Mouse (Mus musculus) kidney, postnatal 0 days (tissue): Measurements from ENCODE around the gene Fam83d. TPM values are rescaled to one million over a fixed set of nuclear protein-coding genes. Genes with fewer than 3 reads are reported as not detected.
A peak's percentile ranks its signal among the peaks of the same experiment; 100 is the strongest.
"Not testable (repeated sequence)": the region's sequence is repeated elsewhere in the genome, so short reads cannot be mapped to it uniquely, and the experiment has no call there.

Experiments used
- ATAC-seq: fragments of 200-750 bp; cut with Nextera tagmentation; replicated peaks from 2 replicates; pipeline ENCODE4 v1.8.0; 2017; ENCODE audit warnings: low read depth, moderate number of reproducible peaks, moderate TSS enrichment, moderate library complexity; ENCODE audit not compliant: low FRiP score
- DNase-seq: peaks from one replicate; pipeline ENCODE4 v3.0.0-alpha.2; 2016; ENCODE audit warnings: low spot score
- H3K27ac ChIP-seq: fragments of 300-500 bp; sonication (generic); 2 replicates; pipeline ENCODE4 v1.5.1; 2014; ENCODE audit warnings: mild to moderate bottlenecking
- H3K27me3 ChIP-seq: fragments of 300-500 bp; sonication (generic); 2 replicates; pipeline ENCODE4 v1.6.1; 2014; ENCODE audit warnings: low read length, mixed read lengths; ENCODE audit not compliant: insufficient read depth
- H3K36me3 ChIP-seq: fragments of 300-500 bp; sonication (generic); 2 replicates; pipeline ENCODE4 v1.6.1; 2014; ENCODE audit warnings: low read length, mixed read lengths; ENCODE audit not compliant: insufficient read depth
- H3K4me1 ChIP-seq: fragments of 300-500 bp; sonication (generic); replicated peaks from 2 replicates; pipeline ENCODE4 v1.6.1; 2014; ENCODE audit warnings: antibody characterized with exemption, low read length, mixed read lengths; ENCODE audit not compliant: insufficient read depth
- H3K4me2 ChIP-seq: fragments of 300-500 bp; sonication (generic); 2 replicates; pipeline ENCODE4 v1.6.1; 2014; ENCODE audit warnings: mild to moderate bottlenecking, low read length, moderate library complexity, mixed read lengths
- H3K4me3 ChIP-seq: fragments of 300-500 bp; sonication (generic); replicated peaks from 2 replicates; pipeline ENCODE4 v1.5.1; 2014; ENCODE audit warnings: low read depth, low read length
- H3K9ac ChIP-seq: fragments of 300-500 bp; sonication (generic); 2 replicates; pipeline ENCODE4 v1.6.1; 2014; ENCODE audit warnings: low read depth, low read length
- H3K9me3 ChIP-seq: fragments of 300-500 bp; sonication (generic); replicated peaks from 2 replicates; pipeline ENCODE4 v1.6.1; 2016; ENCODE audit warnings: low read length, inconsistent platforms, mixed read lengths
- CTCF ChIP-seq: IDR thresholded peaks from 2 replicates; pipeline ENCODE4 v1.5.1; 2016; ENCODE audit warnings: antibody characterized with exemption, low read depth, mild to moderate bottlenecking, moderate library complexity
- WGBS: fragments of 180-500 bp; shearing (Covaris S2); extraction: QIAGEN DNeasy Blood & Tissue Kit; methylation state at CpG from one replicate; pipeline ENCODE4 v1.1.7; 2014; 5-methylcytosine and 5-hydroxymethylcytosine counted together
- polyA plus RNA-seq: library from polyadenylated mRNA; unstranded; fragments of >200 nt; fragmentation: Nextera tagmentation; extraction: Ambion mirVana; gene quantifications from 2 replicates; pipeline ENCODE4 v1.2.1, GENCODE M21; 2015

Gene Fam83d
- polyA plus RNA-seq, 1 experiment from 2014 or later: 20.9 TPM

DNA sequence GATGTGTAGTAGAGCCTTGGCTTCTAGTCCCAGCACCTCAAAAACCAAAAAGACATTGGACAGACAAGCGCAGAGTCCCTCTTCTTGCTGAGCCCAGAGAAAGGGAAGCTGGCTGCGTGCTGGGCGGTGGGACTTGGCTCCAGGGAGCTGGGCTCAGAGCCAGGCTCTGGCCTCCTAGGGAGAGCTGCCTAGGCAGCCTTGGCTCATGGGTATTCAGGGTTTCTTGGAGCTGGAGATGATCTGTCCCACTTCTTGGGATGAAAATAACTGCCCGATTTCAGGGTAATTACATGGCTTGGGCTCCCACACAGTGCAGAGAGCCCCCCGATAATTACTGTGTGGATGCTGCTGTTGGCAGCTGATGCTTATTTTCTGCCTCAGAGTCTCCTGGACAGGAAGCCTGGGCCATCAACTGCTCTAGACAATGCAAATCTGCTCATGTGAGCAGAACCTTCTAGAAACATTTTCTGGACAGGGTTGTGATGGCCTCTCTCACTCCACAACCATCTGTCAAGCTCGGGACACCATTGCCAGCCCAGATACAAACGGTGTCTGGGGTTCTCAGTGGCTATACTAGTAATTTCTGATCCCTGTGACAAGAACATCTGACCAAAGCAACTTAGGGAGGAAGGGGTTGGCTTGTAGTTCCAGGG, 33.3 kb upstream of the Fam83d start:
- DNase-seq (no peak), ATAC-seq (no peak)
- no peak overlapping the region for H3K4me2 ChIP-seq
- peak overlapping the region; percentile 13; the same call in 1 of the 2 replicates for H3K27ac ChIP-seq
- H3K9ac ChIP-seq: no peak overlapping the region
- H3K36me3 ChIP-seq: no peaks in the 10 kb centered on the region
- no peak for TF ChIP-seq CTCF
- H3K4me1 ChIP-seq: no peaks in the 10 kb centered on the region
- H3K9me3 ChIP-seq: no peaks in the 10 kb centered on the region
- 70% methylated on average over 7 of the region's 7 CpGs for WGBS
- H3K4me3 ChIP-seq: no peak overlapping the region
- no peaks in the 10 kb centered on the region for H3K27me3 ChIP-seq

DNA sequence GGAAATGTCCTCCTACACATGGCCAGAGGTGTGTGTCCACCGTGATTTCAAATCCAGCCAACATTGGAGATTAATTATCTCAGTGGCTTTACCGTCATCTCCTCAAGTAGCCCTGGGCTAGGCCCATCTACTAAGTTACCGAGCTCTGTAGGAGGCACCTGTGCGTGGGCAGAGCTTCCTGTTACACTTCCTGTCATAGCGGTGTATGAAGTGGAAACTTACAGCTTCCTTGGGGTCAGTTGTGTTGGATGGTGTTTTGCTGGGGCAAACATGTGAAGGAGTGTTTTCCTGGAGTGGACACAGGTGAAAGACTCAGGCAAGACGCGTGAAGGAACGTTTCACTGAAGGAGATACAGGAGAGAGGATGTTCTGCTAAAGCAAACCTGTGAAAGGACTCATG, 32.6 kb upstream of the Fam83d start:
- no peaks in the 10 kb centered on the region for H3K4me1 ChIP-seq
- no peak overlapping the region for H3K27ac ChIP-seq
- H3K9me3 ChIP-seq: no peaks in the 10 kb centered on the region
- no peaks in the 10 kb centered on the region for H3K27me3 ChIP-seq
- ATAC-seq: no peak
- no peak overlapping the region for H3K9ac ChIP-seq
- H3K36me3 ChIP-seq: no peaks in the 10 kb centered on the region
- DNase-seq: no peak
- H3K4me3 ChIP-seq: no peak overlapping the region
- H3K4me2 ChIP-seq: no peak overlapping the region
- no peak for TF ChIP-seq CTCF
- 63% methylated on average over 8 of the region's 8 CpGs for WGBS

DNA sequence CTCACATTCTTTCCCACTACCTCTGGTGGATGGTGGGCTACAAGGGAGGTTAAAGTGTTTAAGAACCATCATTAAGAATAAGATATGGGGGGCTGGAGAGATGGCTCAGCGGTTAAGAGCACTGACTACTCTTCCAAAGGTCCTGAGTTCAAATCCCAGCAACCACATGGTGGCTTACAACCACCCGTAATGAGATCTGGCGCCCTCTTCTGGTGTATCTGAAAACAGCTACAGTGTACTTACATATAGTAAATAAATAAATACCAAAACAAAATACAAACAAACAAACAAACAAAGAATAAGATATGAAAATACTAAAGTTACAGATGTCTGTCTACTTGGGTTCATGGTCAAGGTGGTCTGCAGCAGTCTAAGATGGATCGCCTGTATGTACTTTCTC, 31.6 kb upstream of the Fam83d start:
- H3K27me3 ChIP-seq, H3K36me3 ChIP-seq, H3K9ac ChIP-seq, H3K4me1 ChIP-seq, H3K9me3 ChIP-seq, H3K4me2 ChIP-seq, H3K4me3 ChIP-seq, ATAC-seq, DNase-seq, H3K27ac ChIP-seq: not testable (repeated sequence)
- WGBS: 87% methylated on average over 4 of the region's 4 CpGs

DNA sequence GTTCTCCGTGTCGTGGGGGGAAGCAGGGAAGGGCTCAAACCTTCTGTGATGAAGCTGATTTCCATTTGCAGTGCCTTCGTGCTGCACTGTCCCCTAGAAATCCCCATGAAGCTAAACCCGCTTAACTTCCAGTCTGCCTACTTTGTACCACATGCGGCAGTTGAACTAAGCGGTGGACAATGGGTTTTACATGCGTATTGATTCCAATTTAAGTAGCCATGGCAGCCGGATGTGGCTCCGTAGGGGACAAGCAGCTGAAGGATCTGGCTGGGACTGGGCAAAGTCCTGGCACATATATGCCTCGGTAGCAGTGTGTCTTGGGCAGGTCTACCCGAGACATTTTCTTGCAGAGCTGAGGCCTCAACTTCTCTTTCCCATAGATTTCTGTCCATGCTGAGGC, 29.3 kb upstream of the Fam83d start:
- Histone ChIP-seq H3K4me2 (no peak overlapping the region), H3K4me3 (no peak overlapping the region), H3K4me1 (no peaks in the 10 kb centered on the region), H3K27ac (no peak overlapping the region), H3K9ac (no peak overlapping the region), H3K9me3 (no peaks in the 10 kb centered on the region), H3K27me3 (no peaks in the 10 kb centered on the region), H3K36me3 (no peaks in the 10 kb centered on the region)
- ATAC-seq (no peak), DNase-seq (no peak)
- no peak for TF ChIP-seq CTCF
- WGBS: 91% methylated on average over 11 of the region's 11 CpGs

DNA sequence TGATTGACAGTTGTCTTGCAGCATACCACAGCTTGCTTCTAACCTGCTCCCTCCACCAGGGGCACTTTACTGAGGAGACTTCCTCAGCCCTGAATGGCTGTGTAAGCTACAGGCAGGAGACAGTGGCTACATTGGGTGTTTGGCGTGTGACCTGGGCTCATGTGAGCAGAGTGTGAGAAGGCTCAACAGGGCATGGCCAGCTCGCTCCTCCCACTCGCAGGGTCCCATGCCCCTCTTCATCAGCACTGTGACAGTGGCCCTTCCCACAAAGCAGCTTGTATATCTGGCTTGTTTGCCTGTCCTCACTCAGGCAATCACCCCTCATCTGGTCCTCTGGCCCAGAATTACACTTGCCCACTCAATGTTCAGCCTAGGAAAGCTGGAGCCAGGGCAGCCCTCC, 28.8 kb upstream of the Fam83d start:
- DNase-seq (no peak), ATAC-seq (no peak)
- H3K4me1 ChIP-seq: no peaks in the 10 kb centered on the region
- no peaks in the 10 kb centered on the region for H3K9me3 ChIP-seq
- 48% methylated on average over 3 of the region's 3 CpGs for WGBS
- H3K36me3 ChIP-seq: no peaks in the 10 kb centered on the region
- H3K4me3 ChIP-seq: no peak overlapping the region
- no peaks in the 10 kb centered on the region for H3K27me3 ChIP-seq
- TF ChIP-seq CTCF: no peak
- no peak overlapping the region for H3K9ac ChIP-seq
- H3K27ac ChIP-seq: no peak overlapping the region
- no peak overlapping the region for H3K4me2 ChIP-seq

DNA sequence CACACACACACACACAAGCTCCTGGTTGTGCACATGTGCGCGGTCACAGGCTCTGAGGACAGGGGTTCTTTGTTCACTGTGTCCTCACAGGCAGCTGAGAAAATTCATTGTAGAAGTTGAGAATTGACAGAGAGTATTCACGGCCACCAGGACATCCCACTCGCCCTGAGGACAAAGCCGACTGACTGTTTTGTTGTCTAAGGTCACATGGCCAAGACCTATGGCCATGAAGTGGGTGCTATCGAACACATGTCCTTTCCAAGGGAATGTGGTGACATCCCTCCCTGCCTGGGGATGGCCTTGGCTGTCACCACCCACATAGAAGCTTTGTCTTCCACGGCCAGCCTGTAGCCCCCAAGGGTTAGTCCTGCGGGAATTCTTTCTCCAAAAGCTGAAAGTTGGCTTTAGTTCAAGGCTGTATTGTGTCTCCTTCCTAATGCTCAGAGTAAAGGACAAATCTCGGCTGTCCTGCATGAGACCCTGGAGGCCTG, 26.8 kb upstream of the Fam83d start:
- WGBS: 60% methylated on average over 9 of the region's 9 CpGs

DNA sequence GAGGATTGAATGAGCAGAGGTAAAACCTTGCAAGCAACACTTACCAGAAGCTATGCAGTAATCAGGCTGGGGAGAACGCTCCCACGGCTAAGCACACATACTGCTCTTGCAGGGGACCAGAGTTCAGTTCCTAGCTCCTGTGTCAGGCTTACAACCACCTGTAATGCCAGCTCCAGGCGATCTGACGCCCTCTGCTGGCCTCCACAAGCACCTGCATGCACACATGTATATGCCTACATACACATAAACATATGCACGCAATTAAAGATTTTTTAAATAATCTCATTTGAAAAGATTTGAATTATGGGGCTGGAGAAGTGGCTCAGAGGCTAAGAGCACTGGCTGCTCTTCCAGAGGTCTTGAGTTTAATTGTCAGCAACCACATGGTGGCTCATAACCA, 25.5 kb upstream of the Fam83d start:
- 84% methylated on average over 5 of the region's 5 CpGs for WGBS
- H3K4me2 ChIP-seq: no peak overlapping the region
- ATAC-seq: no peak

More for the DNA sequence above, 26.8 kb upstream of the Fam83d start:
- DNase-seq (no peak), ATAC-seq (no peak)
- no peak for TF ChIP-seq CTCF
- H3K36me3 ChIP-seq: no peaks in the 10 kb centered on the region
- no peak overlapping the region for H3K27ac ChIP-seq
- H3K27me3 ChIP-seq: no peaks in the 10 kb centered on the region
- H3K4me2 ChIP-seq: no peak overlapping the region
- no peak overlapping the region for H3K9ac ChIP-seq
- no peaks in the 10 kb centered on the region for H3K4me1 ChIP-seq
- H3K4me3 ChIP-seq: no peak overlapping the region
- no peaks in the 10 kb centered on the region for H3K9me3 ChIP-seq

More for the DNA sequence above, 25.5 kb upstream of the Fam83d start:
- Histone ChIP-seq H3K27me3 (no peaks in the 10 kb centered on the region), H3K4me3 (no peak overlapping the region), H3K9me3 (no peaks in the 10 kb centered on the region), H3K36me3 (no peaks in the 10 kb centered on the region), H3K27ac (no peak overlapping the region), H3K9ac (no peak overlapping the region), H3K4me1 (no peaks in the 10 kb centered on the region)
- DNase-seq: no peak
- TF ChIP-seq CTCF: 0 out of 2 replicates have a peak, but pooled peaks have one; percentile 22
